Mouse (Mus musculus) MEL (cell line): ENCODE measurements at regions not wholly inside any gene's neighbourhood (a gene's known extent, or its start where the extent isn't known, plus 50 kb on each side); places are given as distances from the start of the nearest gene placed in this dataset.

Experiments
- DNase-seq: peaks from one replicate; pipeline ENCODE4 v3.0.0; 2011; ENCODE audit warnings: low read depth, low spot score
- H3K27ac ChIP-seq: 2 replicates; pipeline ENCODE4 v1.5.1; 2012; ENCODE audit warnings: low read depth, mild to moderate bottlenecking, control low read depth, low read length, moderate library complexity; ENCODE audit not compliant: control insufficient read depth
- H3K27me3 ChIP-seq, 2 experiments: fragments of 150-350 bp in 1 of 2; sonication (generic) in 1 of 2; 2 replicates each; pipeline ENCODE4 v1.6.1; 2012; ENCODE audit warnings: low read length in 2 of 2, mild to moderate bottlenecking in 2 of 2, improper control_type of control experiment in 1 of 2, moderate library complexity in 1 of 2; ENCODE audit not compliant: insufficient read depth in 2 of 2, control insufficient read depth in 1 of 2
- H3K36me3 ChIP-seq, 2 experiments: 2 replicates each; pipeline ENCODE4 v1.6.1; 2012 to 2014; ENCODE audit warnings: low read length in 2 of 2, improper control_type of control experiment in 1 of 2, inconsistent platforms in 1 of 2, mild to moderate bottlenecking in 1 of 2; ENCODE audit not compliant: insufficient read depth in 2 of 2, control insufficient read depth in 1 of 2
- H3K4me1 ChIP-seq, 2 experiments: fragments of 150-350 bp in 1 of 2; sonication (generic) in 1 of 2; 2 replicates each; pipeline ENCODE4 v1.6.1; 2012; ENCODE audit warnings: low read length in 2 of 2, improper control_type of control experiment in 1 of 2, mild to moderate bottlenecking in 1 of 2; ENCODE audit not compliant: insufficient read depth in 2 of 2, control insufficient read depth in 1 of 2
- H3K4me3 ChIP-seq, 2 experiments: fragments of 150-350 bp in 1 of 2; sonication (generic) in 1 of 2; 2 replicates each; pipeline ENCODE4 v1.5.1; 2012; ENCODE audit warnings: low read depth in 2 of 2, low read length in 2 of 2, mild to moderate bottlenecking in 2 of 2, moderate library complexity in 2 of 2, control low read depth in 1 of 2, improper control_type of control experiment in 1 of 2; ENCODE audit not compliant: control insufficient read depth in 1 of 2, insufficient read depth in 1 of 2
- H3K79me2 ChIP-seq: 2 replicates; pipeline ENCODE4 v1.6.1; 2012; ENCODE audit warnings: mild to moderate bottlenecking, low read length, moderate library complexity; ENCODE audit not compliant: control insufficient read depth, poor library complexity, insufficient read depth
- H3K9ac ChIP-seq: 2 replicates; pipeline ENCODE4 v1.6.1; 2012; ENCODE audit warnings: low read depth, mild to moderate bottlenecking, control low read depth, low read length, moderate library complexity; ENCODE audit not compliant: control insufficient read depth, poor library complexity, severe bottlenecking
- H3K9me3 ChIP-seq: fragments of 150-350 bp; sonication (generic); replicated peaks from 2 replicates; pipeline ENCODE4 v1.6.1; 2012; ENCODE audit warnings: mild to moderate bottlenecking, low read length, improper control_type of control experiment, moderate library complexity; ENCODE audit not compliant: insufficient read depth
- CHD2 ChIP-seq: IDR thresholded peaks from 2 replicates; pipeline ENCODE4 v1.6.1; 2011; ENCODE audit warnings: low read length, improper control_type of control experiment
- CTCF ChIP-seq, 3 experiments: IDR thresholded peaks in 2 of 3; conservative IDR thresholded peaks in 1 of 3; 2 replicates each; pipeline ENCODE4 v1.5.1; 2011 to 2012; ENCODE audit warnings: low read length in 3 of 3, low read depth in 2 of 3, mild to moderate bottlenecking in 2 of 3, improper control_type of control experiment in 1 of 3, inconsistent platforms in 1 of 3, mixed read lengths in 1 of 3, moderate library complexity in 1 of 3; ENCODE audit not compliant: control insufficient read depth in 1 of 3, insufficient read depth in 1 of 3, poor library complexity in 1 of 3, severe bottlenecking in 1 of 3
- ELF1 ChIP-seq: IDR thresholded peaks from 2 replicates; pipeline ENCODE4 v1.6.1; 2014; ENCODE audit warnings: low read depth, mild to moderate bottlenecking, inconsistent platforms, low read length, improper control_type of control experiment, moderate library complexity
- GATA1 ChIP-seq: IDR thresholded peaks from 2 replicates; pipeline ENCODE4 v1.6.1; 2011; ENCODE audit warnings: low read depth, low read length, improper control_type of control experiment
- KAT2A ChIP-seq: conservative IDR thresholded peaks from 2 replicates; pipeline ENCODE4 v1.6.1; 2012; ENCODE audit warnings: low read depth, low read length, improper control_type of control experiment, inconsistent platforms
- MAFK ChIP-seq: IDR thresholded peaks from 2 replicates; pipeline ENCODE4 v1.6.1; 2011; ENCODE audit warnings: low read depth, mild to moderate bottlenecking, low read length, improper control_type of control experiment, borderline replicate concordance
- MAX ChIP-seq: IDR thresholded peaks from 2 replicates; pipeline ENCODE4 v1.6.1; 2011; ENCODE audit warnings: low read length, improper control_type of control experiment
- MAZ ChIP-seq: IDR thresholded peaks from 2 replicates; pipeline ENCODE4 v1.6.1; 2012; ENCODE audit warnings: low read depth, mild to moderate bottlenecking, inconsistent platforms, low read length, improper control_type of control experiment
- MXI1 ChIP-seq: IDR thresholded peaks from 2 replicates; pipeline ENCODE4 v1.6.1; 2011; ENCODE audit warnings: mild to moderate bottlenecking, low read depth, low read length, improper control_type of control experiment
- MYB ChIP-seq: IDR thresholded peaks from 2 replicates; pipeline ENCODE4 v1.6.1; 2011; ENCODE audit warnings: mild to moderate bottlenecking, low read depth, low read length, improper control_type of control experiment
- NELFE ChIP-seq: IDR thresholded peaks from 2 replicates; pipeline ENCODE4 v1.6.1; 2011; ENCODE audit warnings: low read depth, low read length, improper control_type of control experiment
- POLR2A ChIP-seq, 2 experiments: IDR thresholded peaks; 2 replicates each; pipeline ENCODE4 v1.6.1; 2011 to 2012; ENCODE audit warnings: low read length in 2 of 2, mild to moderate bottlenecking in 2 of 2, control low read depth in 1 of 2, improper control_type of control experiment in 1 of 2, low read depth in 1 of 2, moderate library complexity in 1 of 2; ENCODE audit not compliant: control insufficient read depth in 1 of 2, insufficient read depth in 1 of 2, poor library complexity in 1 of 2
- POLR2AphosphoS2 ChIP-seq: IDR thresholded peaks from 2 replicates; pipeline ENCODE4 v1.6.1; 2011; ENCODE audit warnings: low read length, improper control_type of control experiment
- POLR2AphosphoS5 ChIP-seq: IDR thresholded peaks from 2 replicates; pipeline ENCODE4 v1.6.1; 2012; ENCODE audit warnings: low read depth, borderline replicate concordance, mild to moderate bottlenecking, inconsistent platforms, low read length, moderate library complexity, mixed read lengths
- RAD21 ChIP-seq: IDR thresholded peaks from 2 replicates; pipeline ENCODE4 v1.6.1; 2011; ENCODE audit warnings: mild to moderate bottlenecking, low read depth, low read length, improper control_type of control experiment
- TAL1 ChIP-seq: IDR thresholded peaks from 2 replicates; pipeline ENCODE4 v1.6.1; 2012; ENCODE audit warnings: mild to moderate bottlenecking, inconsistent platforms, low read length, moderate library complexity, mixed read lengths
- TBP ChIP-seq: IDR thresholded peaks from 2 replicates; pipeline ENCODE4 v1.8.0; 2011; ENCODE audit warnings: low read depth, low read length, improper control_type of control experiment
- TCF12 ChIP-seq: IDR thresholded peaks from 2 replicates; pipeline ENCODE4 v1.6.1; 2014; ENCODE audit warnings: low read depth, mild to moderate bottlenecking, inconsistent platforms, low read length, improper control_type of control experiment, moderate library complexity
- UBTF ChIP-seq: IDR thresholded peaks from 2 replicates; pipeline ENCODE4 v1.6.1; 2012; ENCODE audit warnings: low read depth, mild to moderate bottlenecking, inconsistent platforms, low read length, improper control_type of control experiment, moderate library complexity, borderline replicate concordance; ENCODE audit not compliant: insufficient read depth
- USF1 ChIP-seq: IDR thresholded peaks from 2 replicates; pipeline ENCODE4 v1.6.1; 2014; ENCODE audit warnings: low read depth, mild to moderate bottlenecking, inconsistent platforms, low read length, improper control_type of control experiment, moderate library complexity
- ZC3H11A ChIP-seq: IDR thresholded peaks from 2 replicates; pipeline ENCODE4 v1.6.1; 2012; ENCODE audit warnings: low read depth, mild to moderate bottlenecking, inconsistent platforms, low read length, improper control_type of control experiment
- ZKSCAN1 ChIP-seq: IDR thresholded peaks from 2 replicates; pipeline ENCODE4 v1.6.1; 2012; ENCODE audit warnings: low read depth, mild to moderate bottlenecking, inconsistent platforms, low read length, improper control_type of control experiment, moderate library complexity
- ZMIZ1 ChIP-seq: IDR thresholded peaks from 2 replicates; pipeline ENCODE4 v1.6.1; 2012; ENCODE audit warnings: low read depth, mild to moderate bottlenecking, inconsistent platforms, low read length, improper control_type of control experiment, moderate library complexity
- ZNF384 ChIP-seq: IDR thresholded peaks from 2 replicates; pipeline ENCODE4 v1.6.1; 2012; ENCODE audit warnings: low read depth, mild to moderate bottlenecking, inconsistent platforms, low read length, improper control_type of control experiment

- Histone ChIP-seq H3K4me3 (no peak overlapping the region), H3K27me3 (no peaks in the 10 kb centered on the region), H3K79me2 (no peaks in the 10 kb centered on the region), H3K9ac (no peak overlapping the region), H3K4me1 (peaks cover 0 to under 1% of the 10 kb centered on the region in 2 experiments; a peak in 1 of 4 replicates), H3K9me3 (no peaks in the 10 kb centered on the region), H3K36me3 (no peaks in the 10 kb centered on the region), H3K27ac (no peak overlapping the region)
- DNase-seq = no peak
- TF ChIP-seq MYB = no peak
- TF ChIP-seq NELFE = no peak
- no peak for TF ChIP-seq KAT2A
- no peak for TF ChIP-seq POLR2AphosphoS5
- TF ChIP-seq TCF12 = no peak
- no peak for TF ChIP-seq CTCF (IDR thresholded peaks at IDR 0.05 in 2 of 3, conservative IDR thresholded peaks at IDR 0.05 in 1 of 3; ENCODE audit: control insufficient read depth in 1 of 3, insufficient read depth in 1 of 3, low read depth in 2 of 3, low read length in 3 of 3, poor library complexity in 1 of 3, severe bottlenecking in 1 of 3)
- TF ChIP-seq GATA1 = no peak
- TF ChIP-seq ZNF384 = no peak
- TF ChIP-seq RAD21 = no peak
- no peak for TF ChIP-seq POLR2AphosphoS2
- TF ChIP-seq MAFK = no peak
- no peak for TF ChIP-seq ZKSCAN1
- TF ChIP-seq POLR2A (IDR thresholded peaks at IDR 0.05; ENCODE audit: control insufficient read depth in 1 of 2, insufficient read depth in 1 of 2, low read depth in 1 of 2, low read length in 2 of 2, poor library complexity in 1 of 2) = no peak
Measured at GRCm38 (mm10) chr13:37504373-37504772, 159.4 kb downstream of the Ly86 start.

- Histone ChIP-seq H3K27ac (no peak overlapping the region), H3K9ac (no peak overlapping the region), H3K79me2 (no peaks in the 10 kb centered on the region), H3K4me3 (no peak overlapping the region), H3K27me3 (no peaks in the 10 kb centered on the region), H3K9me3 (no peaks in the 10 kb centered on the region), H3K36me3 (no peaks in the 10 kb centered on the region), H3K4me1 (peaks cover 0 to 8% of the 10 kb centered on the region in 2 experiments; a peak in 2 of 4 replicates)
- no peak for DNase-seq
- TF ChIP-seq TBP = no peak
- TF ChIP-seq MXI1 = no peak
- no peak for TF ChIP-seq MAZ
- no peak for TF ChIP-seq TAL1
- TF ChIP-seq MAX = no peak
- no peak for TF ChIP-seq ELF1
- no peak for TF ChIP-seq ZMIZ1
- TF ChIP-seq ZC3H11A = no peak
- no peak for TF ChIP-seq GATA1
- no peak for TF ChIP-seq USF1
- TF ChIP-seq UBTF = no peak
- TF ChIP-seq CHD2 = no peak
Measured at GRCm38 (mm10) chr13:37505617-37506016, 160.6 kb downstream of the Ly86 start.
